Mouse (Mus musculus) liver, postnatal 0 days (tissue): Measurements from ENCODE around the gene Sbpl.

ENCODE experiments used
- CTCF ChIP-seq: sonication (generic); IDR thresholded peaks from 2 replicates; pipeline ENCODE4 v1.5.1; 2016; ENCODE audit warnings: antibody characterized with exemption, low read depth
- EP300 ChIP-seq: IDR thresholded peaks from 2 replicates; pipeline ENCODE4 v1.6.1; 2016; ENCODE audit warnings: antibody characterized with exemption, low read depth, mild to moderate bottlenecking

GRCm38 (mm10) chr17:23941372-23941771 lies 13.7 kb downstream of the Sbpl start, which contains the start of gene Sbp:
- TF ChIP-seq CTCF (no peak), EP300 (no peak)
